Mouse (Mus musculus): ENCODE results near the gene Fbxo7.

DNA sequence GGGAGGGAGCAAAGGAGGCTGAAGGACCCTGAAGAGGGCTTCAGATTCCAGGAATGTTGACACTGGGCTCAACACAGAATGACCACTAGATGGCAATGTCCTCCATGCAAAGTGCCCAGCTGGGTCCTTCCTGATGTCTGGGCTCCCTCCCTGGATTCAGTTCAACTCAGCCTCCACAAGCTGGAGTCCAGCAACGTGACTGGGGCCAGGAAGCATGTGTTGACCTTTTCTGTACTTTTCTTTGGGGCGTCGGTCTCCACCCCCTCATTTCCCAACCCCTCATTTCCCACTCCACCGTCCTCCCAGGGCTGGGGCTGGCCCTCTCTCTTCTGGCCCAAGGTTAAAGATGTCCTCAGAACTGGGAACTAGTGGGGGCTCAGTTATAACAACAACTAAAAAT, 43.2 kb downstream of the Fbxo7 start:
- peak; percentile 87 for TF ChIP-seq CTCF (IDR thresholded peaks at IDR 0.05; ENCODE audit: borderline replicate concordance, insufficient read depth, low read length)
- no peak for TF ChIP-seq POLR2A (IDR thresholded peaks at IDR 0.05; ENCODE audit: low read depth, low read length)

Measured in embryonic fibroblast, embryonic 13.5 days (primary cell).